Mouse (Mus musculus) neural tube, embryonic 15.5 days (tissue): Measurements from ENCODE around the gene Trim40. TPM values are rescaled to one million over a fixed set of nuclear protein-coding genes. Genes with fewer than 3 reads are reported as not detected.

Source experiments
- ATAC-seq: fragments of 200-750 bp; cut with Nextera tagmentation; 2 replicates; pipeline ENCODE4 v1.8.0; 2017; ENCODE audit warnings: mild to moderate bottlenecking, moderate TSS enrichment, moderate library complexity; ENCODE audit not compliant: low FRiP score
- H3K27ac ChIP-seq: fragments of 300-500 bp; sonication (generic); replicated peaks from 2 replicates; pipeline ENCODE4 v1.5.1; 2015; ENCODE audit warnings: mild to moderate bottlenecking, inconsistent platforms
- H3K27me3 ChIP-seq: fragments of 300-500 bp; sonication (generic); replicated peaks from 2 replicates; pipeline ENCODE4 v1.6.1; 2015; ENCODE audit warnings: inconsistent platforms
- H3K36me3 ChIP-seq: fragments of 300-500 bp; sonication (generic); 2 replicates; pipeline ENCODE4 v1.6.1; 2015; ENCODE audit warnings: inconsistent platforms
- H3K4me1 ChIP-seq: fragments of 300-500 bp; sonication (generic); 2 replicates; pipeline ENCODE4 v1.6.1; 2015; ENCODE audit warnings: inconsistent platforms
- H3K4me2 ChIP-seq: fragments of 300-500 bp; sonication (generic); 2 replicates; pipeline ENCODE4 v1.6.1; 2015; ENCODE audit warnings: inconsistent platforms, mild to moderate bottlenecking, moderate library complexity
- H3K4me3 ChIP-seq: fragments of 300-500 bp; sonication (generic); replicated peaks from 2 replicates; pipeline ENCODE4 v1.5.1; 2015; ENCODE audit warnings: mild to moderate bottlenecking, inconsistent platforms
- H3K9ac ChIP-seq: fragments of 300-500 bp; sonication (generic); replicated peaks from 2 replicates; pipeline ENCODE4 v1.6.1; 2015; ENCODE audit warnings: mild to moderate bottlenecking, inconsistent platforms
- H3K9me3 ChIP-seq: fragments of 300-500 bp; sonication (generic); replicated peaks from 2 replicates; pipeline ENCODE4 v1.6.1; 2016; ENCODE audit warnings: inconsistent platforms
- WGBS: fragments of 180-500 bp; shearing (Covaris S2); methylation state at CpG from one replicate; pipeline ENCODE4 v1.1.7; 2015; ENCODE audit warnings: mixed read lengths; 5-methylcytosine and 5-hydroxymethylcytosine counted together
- polyA plus RNA-seq: library from polyadenylated mRNA; unstranded; fragments of >200 nt; fragmentation: Nextera tagmentation; extraction: Ambion mirVana; gene quantifications from 2 replicates; pipeline ENCODE4 v1.2.1, GENCODE M21; 2015

Gene Trim40
- polyA plus RNA-seq, result not detected in 2 replicates

- 91% methylated on average over 5 of the region's 5 CpGs for WGBS
- no peaks in the 10 kb centered on the region for H3K27me3 ChIP-seq
- ATAC-seq, result no peak
- no peaks in the 10 kb centered on the region for H3K36me3 ChIP-seq
- H3K4me2 ChIP-seq, result no peak within 1 kb of the TSS
- no peak within 1 kb of the TSS for H3K27ac ChIP-seq
- H3K4me1 ChIP-seq, result no peaks in the 10 kb centered on the region
- H3K9ac ChIP-seq, result no peak within 1 kb of the TSS
- H3K9me3 ChIP-seq, result no peaks in the 10 kb centered on the region
- H3K4me3 ChIP-seq, result no peak within 1 kb of the TSS
Measured at GRCm38 (mm10) chr17:36890073-36890903, at the start of gene Trim40. Trim40 (minus strand) TSS chr17:36890123.

GRCm38 (mm10) chr17:36938056-36938455, 48.1 kb upstream of the Trim40 start:
- WGBS, result 85% methylated on average over 2 of the region's 2 CpGs
- peaks cover 12% of the 10 kb centered on the region for H3K27me3 ChIP-seq
- no peak overlapping the region for H3K4me2 ChIP-seq
- no peak overlapping the region for H3K9ac ChIP-seq
- H3K4me3 ChIP-seq, result no peak overlapping the region
- no peaks in the 10 kb centered on the region for H3K9me3 ChIP-seq
- no peaks in the 10 kb centered on the region for H3K36me3 ChIP-seq
- H3K27ac ChIP-seq, result no peak overlapping the region
- H3K4me1 ChIP-seq, result peaks cover 7% of the 10 kb centered on the region
- no peak for ATAC-seq

GRCm38 (mm10) chr17:36931806-36932205, 41.9 kb upstream of the Trim40 start:
- no peak for ATAC-seq
- Histone ChIP-seq H3K9me3 (no peaks in the 10 kb centered on the region), H3K27ac (no peak overlapping the region), H3K27me3 (0 out of 2 replicates have a peak, but pooled peaks cover 2% of the 10 kb centered on the region), H3K4me3 (no peak overlapping the region), H3K4me2 (no peak overlapping the region), H3K9ac (no peak overlapping the region), H3K36me3 (no peaks in the 10 kb centered on the region), H3K4me1 (no peaks in the 10 kb centered on the region)
- WGBS, result 66% methylated on average over 2 of the region's 2 CpGs

GRCm38 (mm10) chr17:36931130-36931529, 41.2 kb upstream of the Trim40 start:
- Histone ChIP-seq H3K27ac (no peak overlapping the region), H3K9ac (no peak overlapping the region), H3K27me3 (no peaks in the 10 kb centered on the region), H3K9me3 (no peaks in the 10 kb centered on the region), H3K36me3 (no peaks in the 10 kb centered on the region), H3K4me1 (no peaks in the 10 kb centered on the region), H3K4me3 (no peak overlapping the region), H3K4me2 (no peak overlapping the region)
- WGBS, result 88% methylated on average over 4 of the region's 4 CpGs
- no peak for ATAC-seq

- Histone ChIP-seq H3K9ac (no peak overlapping the region), H3K27me3 (no peaks in the 10 kb centered on the region), H3K4me2 (no peak overlapping the region), H3K27ac (no peak overlapping the region), H3K4me1 (no peaks in the 10 kb centered on the region), H3K9me3 (no peaks in the 10 kb centered on the region), H3K4me3 (no peak overlapping the region), H3K36me3 (no peaks in the 10 kb centered on the region)
- no peak for ATAC-seq
- 55% methylated on average over 6 of the region's 6 CpGs for WGBS
Measured at GRCm38 (mm10) chr17:36930233-36930632, 40.3 kb upstream of the Trim40 start.

- Histone ChIP-seq H3K4me3 (no peak overlapping the region), H3K4me1 (no peaks in the 10 kb centered on the region), H3K27me3 (no peaks in the 10 kb centered on the region), H3K9ac (no peak overlapping the region), H3K9me3 (no peaks in the 10 kb centered on the region), H3K27ac (no peak overlapping the region), H3K36me3 (no peaks in the 10 kb centered on the region), H3K4me2 (no peak overlapping the region)
- no peak for ATAC-seq
- WGBS, result 75% methylated on average over 12 of the region's 12 CpGs
Measured at GRCm38 (mm10) chr17:36929236-36929932, 39.5 kb upstream of the Trim40 start.

GRCm38 (mm10) chr17:36927496-36928120, 37.7 kb upstream of the Trim40 start:
- Histone ChIP-seq H3K4me2 (no peak overlapping the region), H3K9me3 (no peaks in the 10 kb centered on the region), H3K9ac (no peak overlapping the region), H3K4me3 (no peak overlapping the region), H3K27ac (no peak overlapping the region), H3K36me3 (no peaks in the 10 kb centered on the region), H3K27me3 (no peaks in the 10 kb centered on the region), H3K4me1 (no peaks in the 10 kb centered on the region)
- 71% methylated on average over 10 of the region's 10 CpGs for WGBS
- ATAC-seq, result no peak

- Histone ChIP-seq H3K4me2 (no peak overlapping the region), H3K9me3 (no peaks in the 10 kb centered on the region), H3K4me1 (no peaks in the 10 kb centered on the region), H3K27me3 (no peaks in the 10 kb centered on the region), H3K9ac (no peak overlapping the region), H3K4me3 (no peak overlapping the region), H3K36me3 (no peaks in the 10 kb centered on the region), H3K27ac (no peak overlapping the region)
- 67% methylated on average over 4 of the region's 4 CpGs for WGBS
- no peak for ATAC-seq
Measured at GRCm38 (mm10) chr17:36923491-36923890, 33.6 kb upstream of the Trim40 start.

- H3K27me3 ChIP-seq, result no peaks in the 10 kb centered on the region
- H3K4me3 ChIP-seq, result no peak overlapping the region
- no peaks in the 10 kb centered on the region for H3K9me3 ChIP-seq
- 89% methylated on average over 4 of the region's 4 CpGs for WGBS
- no peak overlapping the region for H3K27ac ChIP-seq
- H3K9ac ChIP-seq, result no peak overlapping the region
- no peaks in the 10 kb centered on the region for H3K36me3 ChIP-seq
- no peaks in the 10 kb centered on the region for H3K4me1 ChIP-seq
- no peak for ATAC-seq
- H3K4me2 ChIP-seq, result no peak overlapping the region
Measured at GRCm38 (mm10) chr17:36922715-36923114, 32.8 kb upstream of the Trim40 start.

- Histone ChIP-seq H3K36me3 (no peaks in the 10 kb centered on the region), H3K27me3 (no peaks in the 10 kb centered on the region), H3K9ac (no peak overlapping the region), H3K4me2 (no peak overlapping the region), H3K4me1 (no peaks in the 10 kb centered on the region), H3K4me3 (no peak overlapping the region), H3K27ac (no peak overlapping the region), H3K9me3 (no peaks in the 10 kb centered on the region)
- ATAC-seq, result no peak
- 58% methylated on average over 15 of the region's 15 CpGs for WGBS
Measured at GRCm38 (mm10) chr17:36920239-36920638, 30.3 kb upstream of the Trim40 start.

GRCm38 (mm10) chr17:36915076-36915475, 25.2 kb upstream of the Trim40 start:
- 14% methylated on average over 9 of the region's 9 CpGs for WGBS
- Histone ChIP-seq H3K4me1 (no peaks in the 10 kb centered on the region), H3K27me3 (no peaks in the 10 kb centered on the region), H3K4me3 (no peak overlapping the region), H3K27ac (no peak overlapping the region), H3K4me2 (no peak overlapping the region), H3K9me3 (no peaks in the 10 kb centered on the region), H3K36me3 (no peaks in the 10 kb centered on the region), H3K9ac (no peak overlapping the region)
- no peak for ATAC-seq

GRCm38 (mm10) chr17:36914108-36914507, 24.2 kb upstream of the Trim40 start:
- no peaks in the 10 kb centered on the region for H3K27me3 ChIP-seq
- no peak overlapping the region for H3K9ac ChIP-seq
- no peaks in the 10 kb centered on the region for H3K9me3 ChIP-seq
- ATAC-seq, result no peak
- H3K27ac ChIP-seq, result no peak overlapping the region
- no peak overlapping the region for H3K4me3 ChIP-seq
- H3K4me2 ChIP-seq, result no peak overlapping the region
- H3K36me3 ChIP-seq, result no peaks in the 10 kb centered on the region
- WGBS, result 18% methylated on average over 2 of the region's 2 CpGs
- no peaks in the 10 kb centered on the region for H3K4me1 ChIP-seq
